Mouse (Mus musculus) MEL (cell line): Measurements from ENCODE around the gene Brat1. TPM values are rescaled to one million over a fixed set of nuclear protein-coding genes. Genes with fewer than 3 reads are reported as not detected.

Experiments
- DNase-seq: peaks from one replicate; pipeline ENCODE4 v3.0.0; 2011; ENCODE audit warnings: low read depth, low spot score
- H3K27ac ChIP-seq: 2 replicates; pipeline ENCODE4 v1.5.1; 2012; ENCODE audit warnings: low read depth, mild to moderate bottlenecking, control low read depth, low read length, moderate library complexity; ENCODE audit not compliant: control insufficient read depth
- H3K27me3 ChIP-seq, 2 experiments: fragments of 150-350 bp in 1 of 2; sonication (generic) in 1 of 2; 2 replicates each; pipeline ENCODE4 v1.6.1; 2012; ENCODE audit warnings: low read length in 2 of 2, mild to moderate bottlenecking in 2 of 2, improper control_type of control experiment in 1 of 2, moderate library complexity in 1 of 2; ENCODE audit not compliant: insufficient read depth in 2 of 2, control insufficient read depth in 1 of 2
- H3K36me3 ChIP-seq, 2 experiments: 2 replicates each; pipeline ENCODE4 v1.6.1; 2012 to 2014; ENCODE audit warnings: low read length in 2 of 2, improper control_type of control experiment in 1 of 2, inconsistent platforms in 1 of 2, mild to moderate bottlenecking in 1 of 2; ENCODE audit not compliant: insufficient read depth in 2 of 2, control insufficient read depth in 1 of 2
- H3K4me1 ChIP-seq, 2 experiments: fragments of 150-350 bp in 1 of 2; sonication (generic) in 1 of 2; 2 replicates each; pipeline ENCODE4 v1.6.1; 2012; ENCODE audit warnings: low read length in 2 of 2, improper control_type of control experiment in 1 of 2, mild to moderate bottlenecking in 1 of 2; ENCODE audit not compliant: insufficient read depth in 2 of 2, control insufficient read depth in 1 of 2
- H3K4me3 ChIP-seq, 2 experiments: fragments of 150-350 bp in 1 of 2; sonication (generic) in 1 of 2; 2 replicates each; pipeline ENCODE4 v1.5.1; 2012; ENCODE audit warnings: low read depth in 2 of 2, low read length in 2 of 2, mild to moderate bottlenecking in 2 of 2, moderate library complexity in 2 of 2, control low read depth in 1 of 2, improper control_type of control experiment in 1 of 2; ENCODE audit not compliant: control insufficient read depth in 1 of 2, insufficient read depth in 1 of 2
- H3K79me2 ChIP-seq: 2 replicates; pipeline ENCODE4 v1.6.1; 2012; ENCODE audit warnings: mild to moderate bottlenecking, low read length, moderate library complexity; ENCODE audit not compliant: control insufficient read depth, poor library complexity, insufficient read depth
- H3K9ac ChIP-seq: 2 replicates; pipeline ENCODE4 v1.6.1; 2012; ENCODE audit warnings: low read depth, mild to moderate bottlenecking, control low read depth, low read length, moderate library complexity; ENCODE audit not compliant: control insufficient read depth, poor library complexity, severe bottlenecking
- H3K9me3 ChIP-seq: fragments of 150-350 bp; sonication (generic); replicated peaks from 2 replicates; pipeline ENCODE4 v1.6.1; 2012; ENCODE audit warnings: mild to moderate bottlenecking, low read length, improper control_type of control experiment, moderate library complexity; ENCODE audit not compliant: insufficient read depth
- BHLHE40 ChIP-seq: IDR thresholded peaks from 2 replicates; pipeline ENCODE4 v1.6.1; 2012; ENCODE audit warnings: low read depth, mild to moderate bottlenecking, inconsistent platforms, low read length, improper control_type of control experiment, borderline replicate concordance
- CHD2 ChIP-seq: IDR thresholded peaks from 2 replicates; pipeline ENCODE4 v1.6.1; 2011; ENCODE audit warnings: low read length, improper control_type of control experiment
- E2F4 ChIP-seq: IDR thresholded peaks from 2 replicates; pipeline ENCODE4 v1.6.1; 2011; ENCODE audit warnings: low read depth, low read length, improper control_type of control experiment, borderline replicate concordance
- GATA1 ChIP-seq: IDR thresholded peaks from 2 replicates; pipeline ENCODE4 v1.6.1; 2011; ENCODE audit warnings: low read depth, low read length, improper control_type of control experiment
- JUND ChIP-seq: IDR thresholded peaks from 2 replicates; pipeline ENCODE4 v1.6.1; 2011; ENCODE audit warnings: low read depth, mild to moderate bottlenecking, improper control_type of control experiment, low read length
- MAFK ChIP-seq: IDR thresholded peaks from 2 replicates; pipeline ENCODE4 v1.6.1; 2011; ENCODE audit warnings: low read depth, mild to moderate bottlenecking, low read length, improper control_type of control experiment, borderline replicate concordance
- NELFE ChIP-seq: IDR thresholded peaks from 2 replicates; pipeline ENCODE4 v1.6.1; 2011; ENCODE audit warnings: low read depth, low read length, improper control_type of control experiment
- NRF1 ChIP-seq: IDR thresholded peaks from 2 replicates; pipeline ENCODE4 v1.6.1; 2014; ENCODE audit warnings: low read depth, mild to moderate bottlenecking, inconsistent platforms, low read length, improper control_type of control experiment, moderate library complexity; ENCODE audit not compliant: poor library complexity, insufficient read depth, severe bottlenecking
- POLR2AphosphoS2 ChIP-seq: IDR thresholded peaks from 2 replicates; pipeline ENCODE4 v1.6.1; 2011; ENCODE audit warnings: low read length, improper control_type of control experiment
- RAD21 ChIP-seq: IDR thresholded peaks from 2 replicates; pipeline ENCODE4 v1.6.1; 2011; ENCODE audit warnings: mild to moderate bottlenecking, low read depth, low read length, improper control_type of control experiment
- RCOR1 ChIP-seq: IDR thresholded peaks from 2 replicates; pipeline ENCODE4 v1.6.1; 2012; ENCODE audit warnings: low read depth, mild to moderate bottlenecking, inconsistent platforms, low read length, improper control_type of control experiment
- SIN3A ChIP-seq: IDR thresholded peaks from 2 replicates; pipeline ENCODE4 v1.6.1; 2012; ENCODE audit warnings: low read length, improper control_type of control experiment, inconsistent platforms
- TAL1 ChIP-seq: IDR thresholded peaks from 2 replicates; pipeline ENCODE4 v1.6.1; 2012; ENCODE audit warnings: mild to moderate bottlenecking, inconsistent platforms, low read length, moderate library complexity, mixed read lengths
- TBP ChIP-seq: IDR thresholded peaks from 2 replicates; pipeline ENCODE4 v1.8.0; 2011; ENCODE audit warnings: low read depth, low read length, improper control_type of control experiment
- UBTF ChIP-seq: IDR thresholded peaks from 2 replicates; pipeline ENCODE4 v1.6.1; 2012; ENCODE audit warnings: low read depth, mild to moderate bottlenecking, inconsistent platforms, low read length, improper control_type of control experiment, moderate library complexity, borderline replicate concordance; ENCODE audit not compliant: insufficient read depth
- polyA plus RNA-seq, 2 experiments: library from polyadenylated mRNA; stranded (reverse) in 1 of 2; unstranded in 1 of 2; fragments of >175 nt in 1 of 2; fragments of >200 nt in 1 of 2; gene quantifications; 2 replicates each; pipeline versions ENCODE4 v1.2.1 to v1.2.4; 2012; ENCODE audit warnings: low replicate concordance in 2 of 2, low read depth in 1 of 2; ENCODE audit not compliant: insufficient read length in 2 of 2, insufficient read depth in 1 of 2, missing spikeins in 1 of 2
- total RNA-seq: library from RNA; depleted of rRNA; stranded (reverse); fragments of 300-350 nt; gene quantifications from 2 replicates; pipeline ENCODE4 v1.2.3, GENCODE M21; 2012

The Brat1 gene
- total and polyA plus RNA-seq, 3 experiments, result 13.7 to 14.2 TPM; not detected in 1

GRCm38 (mm10) chr5:140704378-140705251 is at the start of gene Brat1 (continued):
- TF ChIP-seq E2F4 (no peak; the same call in 1 of the 2 replicates), RCOR1 (no peak), CHD2 (no peak), MAFK (no peak), NELFE (peak; percentile 77)

DNA sequence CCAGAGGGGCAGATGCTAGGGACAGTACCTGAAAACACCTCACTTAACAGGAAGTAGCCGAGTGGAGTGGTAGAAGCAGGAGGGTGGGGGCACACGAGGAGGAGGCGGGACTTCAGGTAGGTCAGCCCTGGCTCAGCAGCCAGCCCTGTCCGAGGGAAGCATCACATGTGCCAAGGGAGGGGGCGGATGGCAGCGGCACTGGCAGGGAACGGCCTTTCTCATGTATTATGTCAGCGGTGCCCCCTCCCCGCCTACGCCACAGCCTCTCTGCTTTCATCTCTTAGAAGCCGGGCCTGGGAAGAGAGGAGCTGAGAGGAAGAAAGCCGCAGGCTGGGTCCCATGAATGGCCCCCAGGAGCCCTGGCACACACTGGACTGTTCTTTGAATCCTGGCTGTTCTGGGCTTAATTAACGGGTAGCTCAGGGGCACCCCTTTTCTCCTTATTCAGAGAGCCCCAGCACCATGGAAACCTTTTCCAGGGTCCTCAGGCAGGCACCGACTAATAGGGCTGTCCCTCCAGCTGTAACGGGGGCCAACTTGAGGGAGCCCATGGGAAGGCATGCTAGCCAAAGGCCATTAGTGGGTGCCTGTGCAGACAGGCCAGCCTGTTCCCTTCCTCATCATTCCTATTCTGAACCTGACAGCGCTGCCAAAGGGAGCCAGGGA is 45.1 kb upstream of the Brat1 start:
- H3K9me3 ChIP-seq, result no peaks in the 10 kb centered on the region
- peaks cover 0 to 30% of the 10 kb centered on the region in 2 experiments; a peak in 3 of 4 replicates for H3K4me1 ChIP-seq
- no peak overlapping the region for H3K4me3 ChIP-seq
- H3K27ac ChIP-seq, result no peak overlapping the region
- H3K79me2 ChIP-seq, result no peaks in the 10 kb centered on the region
- H3K9ac ChIP-seq, result no peak overlapping the region
- H3K36me3 ChIP-seq, result peaks cover 0 to 14% of the 10 kb centered on the region in 2 experiments; a peak in 2 of 4 replicates
- DNase-seq, result no peak
- no peaks in the 10 kb centered on the region for H3K27me3 ChIP-seq
- TF ChIP-seq POLR2AphosphoS2, result no peak
- no peak for TF ChIP-seq NRF1
- no peak for TF ChIP-seq E2F4
- no peak for TF ChIP-seq RAD21
- TF ChIP-seq UBTF, result no peak
- TF ChIP-seq GATA1, result no peak
- TF ChIP-seq JUND, result no peak
- TF ChIP-seq CHD2, result no peak
- no peak for TF ChIP-seq RCOR1

DNA sequence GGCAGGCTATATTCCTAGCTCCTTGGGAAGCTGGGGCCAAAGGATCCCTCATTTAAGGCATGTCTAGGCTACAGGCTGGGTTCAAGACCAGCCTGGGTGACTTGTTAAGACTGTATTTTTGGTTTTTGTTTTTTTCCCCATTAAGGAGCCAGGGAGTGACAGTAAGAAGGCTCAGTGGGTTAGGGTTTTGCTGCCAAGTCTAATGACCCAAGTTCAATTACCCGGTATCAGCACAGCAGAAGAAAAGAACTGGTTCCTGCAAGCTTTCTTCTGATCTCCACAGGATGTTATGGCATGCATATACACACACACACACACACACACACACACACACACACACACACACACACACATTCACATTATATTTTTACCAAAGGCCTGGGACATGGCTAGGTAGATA is 44.4 kb upstream of the Brat1 start:
- Histone ChIP-seq H3K4me3 (no peak overlapping the region), H3K4me1 (peaks cover 0 to 30% of the 10 kb centered on the region in 2 experiments; a peak in 3 of 4 replicates), H3K27me3 (no peaks in the 10 kb centered on the region), H3K9me3 (no peaks in the 10 kb centered on the region), H3K9ac (no peak overlapping the region), H3K27ac (no peak overlapping the region), H3K36me3 (peaks cover 0 to 14% of the 10 kb centered on the region in 2 experiments; a peak in 2 of 4 replicates), H3K79me2 (no peaks in the 10 kb centered on the region)
- no peak for DNase-seq
- no peak for TF ChIP-seq TAL1
- no peak for TF ChIP-seq TBP
- TF ChIP-seq BHLHE40, result no peak
- TF ChIP-seq SIN3A, result no peak
- no peak for TF ChIP-seq NRF1
